Mouse (Mus musculus) heart, postnatal 10 days (tissue): Measurements from ENCODE around the gene Ttll1. TPM values are rescaled to one million over a fixed set of nuclear protein-coding genes. Genes with fewer than 3 reads are reported as not detected.
"Not testable (repeated sequence)": the region's sequence is repeated elsewhere in the genome, so short reads cannot be mapped to it uniquely, and the experiment has no call there.

Experiments used
- DNase-seq, 2 experiments: peaks; one replicate each; pipeline ENCODE4 v3.0.0; 2021
- intact Hi-C: fragments of 180-260 bp; cut with DNase I; formaldehyde crosslinking; loops from one replicate; pipeline ENCODE4 v1.15.1; 2025
- total RNA-seq, 2 experiments: library from RNA; stranded (reverse); gene quantifications; 2 replicates each; pipeline ENCODE4 v1.2.3; 2021

Ttll1 gene
- total RNA-seq, 2 experiments from 2014 or later = 36.9 to 37.0 TPM

GRCm38 (mm10) chr15:83526424-83527091, 15.9 kb upstream of the Ttll1 start, which contains the start of gene Bik:
TSS of gene Bik (plus strand) at chr15:83526862.
- intact Hi-C loops = loop anchor here (5.0 kb wide), 1 partner anchor 36 kb away; the partner anchor contains the start of genes Mcat and Tspo
- peak; percentile 79 to 84 for DNase-seq

DNA sequence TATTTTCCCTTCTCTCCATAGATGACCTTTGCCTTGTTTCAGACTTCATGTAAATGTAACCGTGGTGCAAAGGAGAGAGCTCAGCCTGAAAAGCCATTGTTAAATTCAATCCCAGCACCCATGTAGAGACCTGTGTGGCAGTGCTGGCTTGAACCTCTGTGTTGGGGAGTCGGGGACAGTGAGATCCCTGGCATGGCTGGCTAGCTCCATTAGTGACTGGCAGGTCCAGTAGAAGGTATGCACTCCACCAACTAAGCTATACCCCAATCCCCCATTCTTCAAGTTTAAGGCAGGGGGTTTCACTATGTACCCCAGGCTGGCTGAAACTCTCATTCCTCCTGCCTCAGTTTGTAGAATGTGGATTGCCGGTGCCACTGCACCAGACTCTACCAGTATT, 13.6 kb upstream of the Ttll1 start:
- no peak for DNase-seq
- intact Hi-C loops = no loop called here

GRCm38 (mm10) chr15:83523638-83524332, 13.1 kb upstream of the Ttll1 start:
- intact Hi-C loops = no loop called here
- peak; percentile 74 to 75 for DNase-seq

DNA sequence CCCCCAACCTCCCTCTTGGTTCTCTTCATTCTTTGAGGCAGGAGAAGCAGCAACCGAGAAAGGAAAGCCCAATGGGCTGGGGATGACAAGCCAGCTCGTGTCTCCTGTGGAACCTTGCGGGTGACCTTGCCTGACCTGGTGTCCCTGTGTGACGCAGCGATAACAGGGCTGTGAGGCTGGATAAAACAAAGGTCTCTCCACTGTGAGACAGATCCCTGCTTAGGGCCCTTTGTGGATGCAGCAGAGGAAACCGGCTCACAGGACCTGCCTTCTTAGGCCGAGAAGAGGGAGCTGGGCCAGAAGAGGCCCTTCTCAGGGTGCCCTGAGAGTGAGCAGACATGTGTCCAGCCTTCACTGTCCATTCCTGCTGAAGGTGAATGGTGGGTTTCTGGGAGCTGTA, 12.5 kb upstream of the Ttll1 start:
- peak; percentile 68 to 71 for DNase-seq
- intact Hi-C loops = no loop called here

GRCm38 (mm10) chr15:83520861-83521382, 10.2 kb upstream of the Ttll1 start:
- DNase-seq = no peak
- intact Hi-C loops = no loop called here

DNA sequence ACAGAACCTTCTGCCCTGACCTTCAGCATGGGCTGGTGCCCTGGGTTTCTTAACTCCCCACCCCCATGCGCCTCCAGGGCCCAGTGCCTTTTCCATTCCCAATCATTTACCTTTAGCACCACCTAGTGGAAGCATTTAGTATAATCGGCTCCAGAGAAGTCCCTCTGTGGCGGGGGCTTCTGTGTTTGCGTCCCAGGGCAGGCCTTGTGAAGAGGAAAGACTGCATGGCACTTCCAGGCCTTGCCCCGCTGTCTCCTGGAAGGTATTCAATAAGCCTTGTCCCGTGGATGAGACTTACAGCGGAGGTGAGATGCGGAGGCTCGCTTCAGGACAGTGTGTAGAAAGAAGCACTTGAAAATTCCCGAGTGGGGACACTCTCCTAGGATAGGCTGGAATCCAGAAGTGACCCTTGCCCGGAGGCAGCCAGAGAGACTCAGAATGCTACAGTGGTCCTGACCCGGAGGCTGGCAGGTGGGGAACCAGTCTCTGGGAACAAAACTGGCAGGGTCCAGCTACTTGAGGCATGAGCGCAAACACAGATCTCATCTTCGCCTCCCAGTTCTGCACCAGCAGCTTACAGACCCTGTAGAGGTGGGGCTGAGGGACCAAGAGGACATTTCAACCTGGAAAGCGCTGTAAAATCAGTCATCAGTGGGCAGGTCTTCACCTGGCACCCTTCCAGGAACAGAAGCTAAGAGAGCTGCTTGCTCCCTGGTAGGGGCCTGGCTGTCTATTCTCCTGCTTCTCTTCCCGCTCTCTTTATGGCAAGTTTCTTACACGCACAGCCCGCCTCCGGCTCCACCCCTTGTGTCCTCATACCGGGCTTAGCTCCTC, 7.7 kb upstream of the Ttll1 start:
- intact Hi-C loops = loop anchor here (5.0 kb wide), 3 partner anchors 136 to 361 kb away; no protein-coding TSS in a partner anchor
- DNase-seq = peak; percentile 81 to 89

DNA sequence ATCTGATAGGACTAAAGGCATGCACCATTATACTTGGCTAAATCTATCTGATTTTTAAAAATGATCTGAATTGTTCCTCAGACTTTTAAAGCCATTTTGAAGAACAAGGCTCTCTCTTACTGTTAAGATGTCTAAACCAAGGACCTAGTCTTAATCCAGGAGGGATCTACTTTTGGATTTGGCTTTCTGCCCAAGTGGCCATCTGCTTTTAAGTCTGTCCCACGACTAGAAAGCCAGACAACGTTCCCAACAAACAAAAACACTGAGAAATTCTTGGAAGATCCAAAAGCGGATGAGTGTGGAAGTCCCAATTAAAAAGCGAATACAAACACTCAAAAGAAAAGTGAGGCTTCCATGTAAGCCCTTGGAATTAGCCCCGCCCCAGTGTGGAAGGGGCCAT, 4.3 kb upstream of the Ttll1 start:
- intact Hi-C loops = loop anchor here (5.0 kb wide), 3 partner anchors 133 to 358 kb away; no protein-coding TSS in a partner anchor
- no peak for DNase-seq

DNA sequence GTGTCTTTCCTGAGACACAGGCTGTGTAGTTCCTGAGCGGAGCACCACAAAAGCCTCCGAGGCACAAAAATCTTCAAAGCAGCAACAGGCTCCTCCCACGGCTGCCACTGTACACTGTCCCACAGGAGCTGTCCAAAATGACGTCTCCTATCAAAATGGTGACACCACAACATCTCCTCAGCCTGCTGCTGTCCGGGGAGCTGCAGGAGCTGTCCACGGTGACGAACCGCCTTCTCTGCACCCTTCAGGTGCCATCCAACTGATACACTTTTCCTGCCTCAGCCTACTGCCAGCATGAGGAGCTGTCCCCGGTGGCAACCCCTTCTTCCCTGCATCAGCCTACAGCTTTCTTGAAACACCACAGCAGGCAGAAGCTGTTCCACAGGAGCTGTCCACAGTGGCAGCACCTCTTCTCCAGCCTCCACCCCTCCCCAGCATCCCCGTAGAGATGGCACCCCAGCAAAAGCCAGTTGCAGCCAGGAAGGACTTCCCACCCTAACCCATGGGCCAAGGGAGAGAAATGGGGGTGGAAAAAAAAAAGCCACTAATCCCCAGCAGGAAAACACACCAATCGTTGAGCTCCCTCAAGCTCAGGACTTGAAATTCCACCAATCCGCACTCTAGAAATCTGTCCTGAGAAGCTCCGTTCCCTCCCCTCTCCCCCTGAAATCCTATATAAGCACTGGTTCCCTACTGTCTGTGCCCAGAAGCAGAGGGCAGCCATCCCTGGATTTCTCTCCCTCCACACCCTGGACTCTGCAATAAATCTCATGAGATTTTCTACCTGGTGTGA, 2.0 kb upstream of the Ttll1 start:
- intact Hi-C loops = no loop called here

DNA sequence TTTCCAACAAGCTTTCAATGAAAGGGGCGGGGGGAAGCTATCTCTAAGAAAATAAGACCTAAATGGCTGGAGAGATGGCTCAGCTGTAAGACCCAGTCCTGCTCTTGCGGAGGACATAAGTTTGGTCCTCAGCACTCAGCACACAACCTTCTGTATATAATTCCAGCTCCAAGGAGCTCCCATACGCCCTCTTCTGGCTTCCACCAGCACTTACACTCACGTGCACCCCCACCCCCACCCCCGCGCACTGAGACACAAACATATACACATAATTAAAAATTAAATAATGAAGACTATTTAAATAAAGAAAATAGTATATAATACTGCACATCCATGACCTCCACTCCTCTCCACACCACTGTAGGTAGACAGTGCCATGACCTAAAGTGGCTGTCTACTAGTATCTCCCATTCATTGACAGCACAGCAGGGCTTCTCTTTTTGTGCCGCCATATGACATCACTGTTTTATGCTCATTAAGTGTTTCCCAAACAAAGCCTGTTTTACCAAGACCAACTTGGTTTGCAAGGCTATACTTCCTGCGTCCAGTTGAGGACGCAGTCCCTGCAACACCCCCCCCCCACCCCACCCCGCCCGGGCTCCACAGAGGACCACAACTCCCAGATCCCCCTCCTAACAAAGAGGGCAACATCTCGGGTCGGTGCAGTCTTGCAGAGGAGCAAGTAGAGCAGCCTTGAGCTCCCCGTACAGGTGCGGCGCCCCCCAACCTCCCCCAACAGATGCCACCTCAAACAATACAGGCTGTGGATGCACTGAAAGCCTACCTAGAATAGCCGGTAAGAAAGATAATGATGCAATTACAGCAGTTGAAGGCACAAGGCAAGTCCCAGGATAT, 516 bp downstream of the Ttll1 start:
- intact Hi-C loops = no loop called here
- DNase-seq = no peak

More for the DNA sequence above, 2.0 kb upstream of the Ttll1 start:
- DNase-seq = no peak

DNA sequence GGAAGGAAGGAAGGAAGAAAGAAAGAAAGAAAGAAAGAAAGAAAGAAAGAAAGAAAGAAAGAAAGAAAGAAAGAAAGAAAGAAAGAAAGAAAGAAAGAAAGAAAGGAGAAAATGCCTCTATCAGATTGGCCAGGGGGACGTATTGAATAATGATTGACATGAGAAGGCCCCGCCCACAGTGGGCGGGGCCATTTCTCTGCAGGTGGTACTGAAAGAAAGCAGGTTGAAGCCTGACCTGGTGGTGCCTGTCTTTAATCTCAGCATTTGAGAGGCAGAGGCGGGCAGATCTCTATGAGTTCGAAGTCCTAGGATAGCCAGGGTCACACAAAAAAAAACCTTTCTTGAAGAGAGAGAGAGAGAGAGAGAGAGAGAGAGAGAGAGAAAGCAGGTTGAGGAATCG, 9.2 kb downstream of the Ttll1 start:
- intact Hi-C loops, DNase-seq: not testable (repeated sequence)

GRCm38 (mm10) chr15:83500352-83500751, 10.3 kb downstream of the Ttll1 start:
- intact Hi-C loops = no loop called here
- DNase-seq = peak in 1 of 2 experiments; percentile 54

- intact Hi-C loops = no loop called here
- no peak for DNase-seq
Measured at GRCm38 (mm10) chr15:83499211-83499755, 11.4 kb downstream of the Ttll1 start.

DNA sequence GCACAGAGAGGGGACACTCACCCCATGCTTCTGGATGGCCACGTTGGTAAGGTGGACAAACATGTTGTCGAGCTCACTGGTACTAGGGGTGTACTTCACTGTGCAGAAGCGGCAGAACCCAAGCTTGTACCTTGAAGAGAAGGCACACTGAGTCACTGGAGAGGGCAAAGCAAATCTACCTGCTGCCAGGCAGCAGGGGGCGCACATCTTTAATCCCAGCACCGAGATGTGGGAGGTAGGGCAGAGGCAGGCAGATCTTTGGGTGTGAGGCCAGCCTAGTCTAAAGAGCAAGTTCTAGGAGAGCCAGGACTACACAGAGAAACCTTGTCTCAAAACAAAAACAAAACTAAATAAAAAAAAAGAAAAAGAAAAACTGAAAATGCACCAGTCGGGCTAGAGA, 13.4 kb downstream of the Ttll1 start:
- intact Hi-C loops = no loop called here
- no peak for DNase-seq

DNA sequence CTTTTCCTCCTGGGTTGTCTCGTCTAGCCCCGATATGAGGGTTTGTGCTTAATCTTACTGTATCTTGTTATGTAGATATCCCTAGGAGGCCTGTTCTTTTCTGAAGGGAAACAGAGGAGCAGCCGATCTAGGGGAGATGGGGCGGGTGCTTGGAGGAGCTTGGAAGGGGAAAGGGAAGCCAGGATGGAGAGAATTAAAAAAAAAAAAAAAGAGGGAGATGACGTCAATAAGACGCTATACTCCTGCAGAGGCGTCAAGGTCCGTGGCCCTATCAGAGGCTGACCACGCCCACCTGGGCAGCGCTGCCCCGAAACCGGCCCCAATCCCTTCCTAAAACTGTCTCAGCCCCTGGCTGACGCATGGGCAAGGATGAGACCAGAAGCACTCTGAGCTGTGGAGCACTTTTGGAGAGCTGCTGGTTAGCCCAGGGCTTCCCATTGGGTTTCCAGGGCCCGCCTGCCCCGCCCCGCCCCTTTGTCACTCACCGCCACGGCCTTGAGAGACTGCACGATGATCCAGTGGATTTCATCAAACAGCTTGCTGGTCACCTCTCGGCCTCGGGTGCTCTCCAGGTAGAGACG, 14.8 kb downstream of the Ttll1 start:
- intact Hi-C loops = no loop called here

DNA sequence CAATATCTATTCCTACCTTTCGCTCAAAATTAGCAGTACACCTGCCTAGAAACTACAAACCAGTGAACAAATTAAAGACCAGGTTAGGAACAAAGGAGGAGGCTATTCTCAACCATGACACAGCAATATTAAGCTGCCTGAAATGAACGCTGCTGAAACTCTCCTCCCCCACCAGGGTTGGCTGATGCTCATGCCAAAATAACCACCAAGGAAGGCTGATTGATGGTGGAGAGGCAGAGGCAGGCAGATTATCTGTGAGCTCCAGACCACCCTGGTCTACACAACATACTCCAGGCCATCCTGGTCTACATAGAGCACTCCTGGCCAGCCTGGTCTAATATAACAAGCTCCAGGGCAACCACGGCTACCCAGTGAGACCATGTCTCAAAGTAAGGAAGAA, 15.5 kb downstream of the Ttll1 start:
- no peak for DNase-seq
- intact Hi-C loops = no loop called here

More for the DNA sequence above, 14.8 kb downstream of the Ttll1 start:
- DNase-seq = no peak

GRCm38 (mm10) chr15:83494572-83494920, 16.1 kb downstream of the Ttll1 start:
- DNase-seq = no peak
- intact Hi-C loops = no loop called here

GRCm38 (mm10) chr15:83493856-83494571, 16.7 kb downstream of the Ttll1 start:
- no peak for DNase-seq
- intact Hi-C loops = no loop called here

GRCm38 (mm10) chr15:83491891-83492290, 18.8 kb downstream of the Ttll1 start:
- peak; percentile 57 to 68 for DNase-seq
- intact Hi-C loops = no loop called here
